Comparison of ENCODE assay signal across 20 mouse cellular contexts in the genomic region with DNA sequence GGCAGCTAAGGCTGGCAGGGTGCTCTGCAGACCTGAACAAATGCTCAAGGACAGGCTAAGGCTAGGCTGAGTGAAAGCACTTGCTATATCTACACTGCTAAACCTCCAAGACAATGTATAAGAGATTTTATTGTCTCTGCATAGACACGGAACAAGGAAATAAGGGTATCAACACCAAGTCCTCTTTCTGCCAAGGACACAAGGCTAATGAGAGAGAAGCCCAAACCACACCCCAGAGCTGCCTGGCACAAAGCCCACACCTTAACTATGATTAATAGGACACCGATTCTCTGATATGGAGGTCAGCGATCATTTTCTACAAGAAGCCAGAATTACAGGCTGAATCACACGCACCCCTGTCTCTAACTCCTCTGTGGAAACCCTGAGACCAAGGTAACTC.
DNase-seq lines count a peak whose midpoint lies in the region; ATAC-seq and TF ChIP-seq lines count a peak whose summit lies in the region.
"Had no signal": no experiment of that assay in that cellular context is flagged by ENCODE, and none has a peak within 500 bp of the region (broad histone marks: within the 10 kb centered on the region; RNA-seq: fewer than 3 reads in every experiment).

No protein-coding gene starts in this region.

- no peak for TF ChIP-seq POLR2A in small intestine, adult 2 months (IDR thresholded peaks at IDR 0.05; ENCODE audit: low read depth, low read length)

- H3K4me2 ChIP-seq in liver, embryonic 11.5 days = no peak overlapping the region
- H3K4me2 ChIP-seq: embryonic facial prominence, embryonic 15.5 days; forebrain, embryonic 15.5 days; hindbrain, embryonic 15.5 days; kidney, embryonic 15.5 days; lung, embryonic 14.5 days; midbrain, embryonic 12.5 days; neural tube, embryonic 15.5 days had no signal

- peaks cover 20% of the 10 kb centered on the region for H3K36me3 ChIP-seq in small intestine, adult 2 months (ENCODE audit: control insufficient read depth, insufficient read depth, low read length)
- no peaks in the 10 kb centered on the region for H3K36me3 ChIP-seq in liver, embryonic 11.5 days (ENCODE audit: control insufficient read depth, insufficient read depth, low read length)
- H3K36me3 ChIP-seq: embryonic facial prominence, embryonic 15.5 days; forebrain, embryonic 15.5 days; hindbrain, embryonic 15.5 days; midbrain, embryonic 12.5 days had no signal

- no peak for TF ChIP-seq CTCF in small intestine, adult 2 months (IDR thresholded peaks at IDR 0.05; ENCODE audit: extremely low read depth, insufficient read length, insufficient replicate concordance, low read depth, low read length)

- peak overlapping the region; percentile 65 for H3K27ac ChIP-seq in small intestine, adult 2 months (ENCODE audit: insufficient read depth, low read depth, low read length)
- H3K27ac ChIP-seq in liver, embryonic 11.5 days (ENCODE audit: low read depth, low read length) = no peak overlapping the region
- H3K27ac ChIP-seq: embryonic facial prominence, embryonic 15.5 days; forebrain, embryonic 15.5 days; hindbrain, embryonic 15.5 days; kidney, embryonic 15.5 days; liver, embryonic 14.5 days; midbrain, embryonic 12.5 days; neural tube, embryonic 15.5 days had no signal

- DNase-seq in urinary bladder, postnatal 25 days (ENCODE audit: low spot score) = peak; percentile 50
- no peak for DNase-seq in urinary bladder, postnatal 4 days (ENCODE audit: low spot score in 2 of 2)
- peak; percentile 50 to 64 for DNase-seq in adrenal gland, postnatal 36 days
- no peak for DNase-seq in thymus, postnatal 10 days (ENCODE audit: low spot score in 2 of 2)
- DNase-seq in liver, embryonic 11.5 days (ENCODE audit: low spot score) = no peak
- DNase-seq: gastrocnemius, postnatal 36 days; kidney, adult 11 months; kidney, postnatal 36 days; lung, embryonic 14.5 days; thymus, postnatal 14 days had no signal

- no peaks in the 10 kb centered on the region for H3K9me3 ChIP-seq in liver, embryonic 11.5 days (ENCODE audit: control insufficient read depth, low read length)
- H3K9me3 ChIP-seq: embryonic facial prominence, embryonic 15.5 days; forebrain, embryonic 15.5 days; hindbrain, embryonic 15.5 days; kidney, embryonic 15.5 days; midbrain, embryonic 12.5 days; neural tube, embryonic 15.5 days had no signal

- 27% methylated on average over 4 of the region's 4 CpGs for WGBS in small intestine, adult 2 months
- WGBS in liver, embryonic 11.5 days = 79% methylated on average over 4 of the region's 4 CpGs

- H3K4me3 ChIP-seq in small intestine, adult 2 months (ENCODE audit: low read depth, low read length) = peak overlapping the region; percentile 2; the same call in 1 of the 2 replicates
- H3K4me3 ChIP-seq in liver, embryonic 11.5 days (ENCODE audit: low read depth, low read length) = no peak overlapping the region
- H3K4me3 ChIP-seq: embryonic facial prominence, embryonic 15.5 days; forebrain, embryonic 15.5 days; hindbrain, embryonic 15.5 days; kidney, embryonic 15.5 days; midbrain, embryonic 12.5 days; neural tube, embryonic 15.5 days had no signal

- H3K27me3 ChIP-seq in small intestine, adult 2 months (ENCODE audit: control insufficient read depth, insufficient read depth, low read length) = no peaks in the 10 kb centered on the region
- H3K27me3 ChIP-seq in liver, embryonic 11.5 days (replicated peaks; ENCODE audit: control insufficient read depth, insufficient read depth, low read length) = no peaks in the 10 kb centered on the region
- H3K27me3 ChIP-seq: embryonic facial prominence, embryonic 15.5 days; forebrain, embryonic 15.5 days; hindbrain, embryonic 15.5 days; kidney, embryonic 15.5 days; neural tube, embryonic 15.5 days had no signal

- no peak overlapping the region for H3K9ac ChIP-seq in liver, embryonic 11.5 days (ENCODE audit: low read depth, low read length)
- H3K9ac ChIP-seq: embryonic facial prominence, embryonic 15.5 days; forebrain, embryonic 15.5 days; hindbrain, embryonic 15.5 days; kidney, embryonic 15.5 days; liver, embryonic 14.5 days; lung, embryonic 14.5 days; midbrain, embryonic 12.5 days; neural tube, embryonic 15.5 days had no signal

- no peak for ATAC-seq in granulocyte monocyte progenitor cell, adult 5-6 weeks (replicated peaks; ENCODE audit: poor library complexity, severe bottlenecking)
- no peak for ATAC-seq in liver, embryonic 11.5 days (replicated peaks; ENCODE audit: low FRiP score)
- ATAC-seq: activated CD4-positive, CD25-positive, alpha-beta regulatory T cell, adult 4 months; forebrain, embryonic 15.5 days had no signal

- peaks cover 12% of the 10 kb centered on the region for H3K4me1 ChIP-seq in small intestine, adult 2 months (ENCODE audit: control insufficient read depth, insufficient read depth, insufficient read length, low read length)
- no peaks in the 10 kb centered on the region for H3K4me1 ChIP-seq in liver, embryonic 11.5 days (replicated peaks; ENCODE audit: control insufficient read depth, insufficient read depth, low read length)
- H3K4me1 ChIP-seq: kidney, embryonic 15.5 days had no signal

Comparison
In these comparisons a context has a peak if more than half of its experiments do, and no peak if none do; other contexts are left out.
1. DNase-seq: peak in urinary bladder, postnatal 25 days (single experiment) and adrenal gland, postnatal 36 days (2 of 2); none in urinary bladder, postnatal 4 days (0 of 2), thymus, postnatal 10 days (0 of 2) and liver, embryonic 11.5 days (single experiment).